Mouse (Mus musculus): ENCODE results near the gene Mdh2.

Gene Mdh2

GRCm38 (mm10) chr5:135835981-135836380 is 57.7 kb downstream of the Mdh2 start:
- peak; percentile 54 to 71 for DNase-seq
